Mouse (Mus musculus): ENCODE results near the gene Prrxl1.

Prrxl1 gene

GRCm38 (mm10) chr14:32628584-32628983, 29.4 kb downstream of the Prrxl1 start:
- no peak for DNase-seq

- DNase-seq, result no peak
Observed at GRCm38 (mm10) chr14:32632908-32633600, 33.8 kb downstream of the Prrxl1 start.

GRCm38 (mm10) chr14:32634015-32634682, 34.9 kb downstream of the Prrxl1 start:
- DNase-seq, result no peak

DNA sequence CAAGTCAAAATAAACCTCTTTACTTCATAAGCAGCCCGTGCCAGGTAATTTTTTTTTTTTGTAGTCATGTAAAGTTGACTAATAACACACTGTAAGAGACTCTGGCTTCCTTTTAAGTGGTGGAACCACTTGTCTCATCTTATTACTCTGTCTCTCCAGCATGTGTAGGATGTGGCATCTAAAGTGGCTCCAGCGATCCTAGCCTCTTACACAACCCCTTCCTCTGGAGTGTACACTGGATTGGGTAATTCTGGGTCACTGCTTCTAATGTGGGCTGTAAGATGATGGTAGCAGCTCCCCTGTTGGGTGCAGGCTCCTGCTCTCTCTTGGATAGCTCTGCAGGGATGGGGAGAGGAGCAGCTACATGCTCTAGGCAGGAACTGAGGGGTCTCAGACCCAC, 39.3 kb downstream of the Prrxl1 start:
- DNase-seq, result no peak

GRCm38 (mm10) chr14:32659781-32660180, 60.6 kb downstream of the Prrxl1 start:
- no peak for DNase-seq

GRCm38 (mm10) chr14:32663099-32663498, 63.9 kb downstream of the Prrxl1 start:
- DNase-seq, result no peak

DNA sequence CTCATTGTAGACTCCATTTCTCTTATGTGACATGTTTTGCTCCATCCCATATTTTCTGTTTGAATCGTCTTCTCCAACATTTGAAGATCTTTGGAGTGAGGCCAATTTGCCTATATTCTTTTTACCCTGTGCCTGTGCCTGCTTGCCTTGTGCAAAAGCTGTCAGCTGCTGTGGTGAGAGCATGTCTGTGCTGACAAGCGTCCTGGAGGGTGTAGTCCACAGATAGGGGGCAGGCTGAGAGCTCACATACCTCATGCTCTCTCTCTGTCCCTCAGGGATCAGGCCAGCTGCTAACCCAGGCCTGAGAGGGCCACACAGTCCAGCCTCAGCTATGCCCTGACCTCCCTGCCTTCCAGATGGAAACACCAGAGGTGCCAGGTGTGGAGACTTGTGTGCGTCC, 74.0 kb downstream of the Prrxl1 start:
- no peak for DNase-seq

GRCm38 (mm10) chr14:32678565-32678964, 79.4 kb downstream of the Prrxl1 start:
- DNase-seq, result no peak

DNA sequence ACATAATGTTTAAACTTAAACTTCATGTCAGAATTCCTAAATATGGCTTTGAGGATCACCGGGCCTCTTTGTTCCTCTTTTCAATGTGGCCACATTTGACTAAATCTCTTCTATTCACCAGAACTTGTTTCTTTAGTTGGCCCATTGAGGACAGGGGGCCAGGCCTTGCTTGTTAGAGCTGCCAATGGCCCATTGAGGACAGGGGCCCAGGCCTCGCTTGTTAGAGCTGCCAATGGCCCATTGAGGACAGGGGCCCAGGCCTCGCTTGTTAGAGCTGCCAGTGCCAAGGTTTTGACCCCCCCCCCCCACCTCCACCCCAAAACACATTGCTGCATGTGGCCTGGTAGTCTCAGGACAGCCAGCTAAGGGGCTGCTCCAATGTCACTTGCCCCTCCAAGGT, 82.4 kb downstream of the Prrxl1 start:
- DNase-seq, result no peak

GRCm38 (mm10) chr14:32682536-32682935, 83.3 kb downstream of the Prrxl1 start:
- no peak for DNase-seq

GRCm38 (mm10) chr14:32683251-32683838, 84.1 kb downstream of the Prrxl1 start:
- no peak for DNase-seq

DNA sequence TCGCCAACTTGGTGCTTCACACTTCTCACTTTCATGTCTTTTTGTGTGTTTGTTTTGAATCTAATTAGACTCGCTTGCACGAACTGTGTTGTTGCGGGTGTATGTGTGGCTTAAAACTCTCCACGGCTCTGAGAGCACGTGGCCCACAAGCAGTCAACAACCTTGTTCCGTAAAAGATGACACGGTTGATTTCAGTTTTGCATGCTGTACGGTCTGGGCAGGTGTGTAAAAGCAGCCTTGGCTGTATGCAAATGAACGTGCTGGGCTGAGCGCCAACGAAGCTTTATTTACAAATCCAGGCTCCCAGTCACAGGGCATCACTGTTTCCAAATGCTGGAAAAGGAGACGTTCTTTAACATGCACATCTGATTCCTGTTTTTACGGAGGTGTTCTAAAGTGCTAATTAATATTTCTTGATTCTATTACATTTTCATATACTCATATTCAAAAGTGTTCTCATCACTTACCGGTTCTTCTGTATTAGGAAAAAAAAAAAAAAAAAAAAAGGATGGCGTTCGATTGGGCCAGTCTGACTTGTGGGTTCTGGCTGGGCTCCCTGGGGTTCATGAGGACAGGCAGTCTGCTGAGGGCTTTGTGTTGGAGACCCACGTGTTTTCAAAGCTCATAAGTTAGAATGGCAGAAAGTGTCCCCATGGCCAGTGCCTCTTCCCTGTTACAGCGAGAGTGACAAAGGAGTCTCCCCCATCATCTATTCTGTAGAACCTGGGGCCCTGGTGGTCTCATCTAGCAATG, 85.0 kb downstream of the Prrxl1 start:
- no peak for DNase-seq

DNA sequence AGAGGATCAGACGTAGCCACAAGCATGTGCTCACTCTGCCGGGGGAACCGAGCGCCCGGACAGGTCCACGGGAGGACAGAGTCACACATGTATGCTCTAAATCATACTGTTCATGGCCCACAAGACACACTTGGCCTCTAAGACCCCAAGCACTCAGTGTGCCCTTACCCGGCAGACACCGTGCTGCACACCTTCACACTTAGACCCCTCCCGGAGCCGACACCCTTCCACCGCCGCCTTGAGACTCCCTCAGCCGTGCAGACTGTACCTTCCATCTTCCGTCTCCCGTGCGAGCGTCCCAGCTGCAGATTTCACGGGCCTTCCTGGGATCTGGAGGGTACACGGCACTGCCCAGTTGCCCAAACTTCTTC, 85.5 kb downstream of the Prrxl1 start:
- no peak for DNase-seq

- DNase-seq, result no peak
Observed at GRCm38 (mm10) chr14:32685124-32685826, 86.1 kb downstream of the Prrxl1 start, which contains the start of gene 3425401B19Rik. TSS of gene 3425401B19Rik (minus strand) at chr14:32685293.

- no peak for DNase-seq
Observed at GRCm38 (mm10) chr14:32695906-32696305, 96.7 kb downstream of the Prrxl1 start.

- DNase-seq, result no peak
Observed at GRCm38 (mm10) chr14:32696344-32696743, 97.1 kb downstream of the Prrxl1 start.

- no peak for DNase-seq
Observed at GRCm38 (mm10) chr14:32697774-32698173, 98.6 kb downstream of the Prrxl1 start.

DNA sequence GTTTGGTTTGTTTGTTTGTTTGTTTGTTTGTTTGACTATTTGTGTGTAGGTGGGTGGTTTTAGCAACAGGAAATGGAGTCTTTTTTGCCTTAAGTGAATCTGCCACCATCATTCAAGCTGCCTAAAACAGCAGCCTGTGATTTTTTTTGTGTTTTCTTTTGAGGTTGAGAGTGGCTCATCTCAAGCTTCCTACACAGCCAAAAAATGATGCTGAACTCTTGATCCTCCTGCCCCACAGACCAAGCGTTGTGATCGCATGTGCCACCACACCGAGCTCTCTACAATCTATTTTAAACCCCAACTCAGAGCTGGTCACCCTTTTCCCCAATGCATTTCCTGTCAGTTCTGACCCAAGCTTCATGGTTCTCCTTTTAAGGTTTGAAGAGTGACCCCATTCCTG, 99.3 kb downstream of the Prrxl1 start:
- DNase-seq, result no peak

Measured in right cerebral cortex, postnatal 25 days (tissue).